Mouse (Mus musculus): ENCODE measurements at regions not wholly inside any gene's neighbourhood (a gene's known extent, or its start where the extent isn't known, plus 50 kb on each side); places are given as distances from the start of the nearest gene placed in this dataset.

Small RNA genes in the stretch of these regions (microRNA-seq; reads per million reads assigned to microRNA genes)
- 0 reads per million in 2 experiments for gene Mir6350
